Mouse (Mus musculus) intestine, embryonic 15.5 days (tissue): ENCODE data around the gene Snx11. TPM values are rescaled to one million over a fixed set of nuclear protein-coding genes. Genes with fewer than 3 reads are reported as not detected.

ENCODE experiments used
- ATAC-seq: fragments of 200-750 bp; cut with Nextera tagmentation; 2 replicates; pipeline ENCODE4 v1.8.0; 2017; ENCODE audit warnings: moderate TSS enrichment, moderate library complexity
- H3K27ac ChIP-seq: fragments of 300-500 bp; sonication (generic); 2 replicates; pipeline ENCODE4 v1.5.1; 2015; ENCODE audit warnings: mild to moderate bottlenecking, inconsistent platforms
- H3K27me3 ChIP-seq: fragments of 300-500 bp; sonication (generic); replicated peaks from 2 replicates; pipeline ENCODE4 v1.6.1; 2015; ENCODE audit warnings: inconsistent platforms
- H3K36me3 ChIP-seq: fragments of 300-500 bp; sonication (generic); 2 replicates; pipeline ENCODE4 v1.6.1; 2015; ENCODE audit warnings: inconsistent platforms
- H3K4me1 ChIP-seq: fragments of 300-500 bp; sonication (generic); replicated peaks from 2 replicates; pipeline ENCODE4 v1.6.1; 2015; ENCODE audit warnings: inconsistent platforms
- H3K4me2 ChIP-seq: fragments of 300-500 bp; sonication (generic); replicated peaks from 2 replicates; pipeline ENCODE4 v1.6.1; 2015; ENCODE audit warnings: mild to moderate bottlenecking, inconsistent platforms
- H3K4me3 ChIP-seq: fragments of 300-500 bp; sonication (generic); replicated peaks from 2 replicates; pipeline ENCODE4 v1.5.1; 2015; ENCODE audit warnings: inconsistent platforms
- H3K9ac ChIP-seq: fragments of 300-500 bp; sonication (generic); 2 replicates; pipeline ENCODE4 v1.6.1; 2015; ENCODE audit warnings: inconsistent platforms
- H3K9me3 ChIP-seq: fragments of 300-500 bp; sonication (generic); 2 replicates; pipeline ENCODE4 v1.6.1; 2016; ENCODE audit warnings: inconsistent platforms
- WGBS: fragments of 180-500 bp; shearing (Covaris S2); methylation state at CpG from one replicate; pipeline ENCODE4 v1.1.7; 2015; 5-methylcytosine and 5-hydroxymethylcytosine counted together
- polyA plus RNA-seq: library from polyadenylated mRNA; unstranded; fragments of >200 nt; fragmentation: Nextera tagmentation; extraction: Ambion mirVana; gene quantifications from 2 replicates; pipeline ENCODE4 v1.2.1, GENCODE M21; 2015

The Snx11 gene
- 14.4 and 14.6 TPM in 2 replicates for polyA plus RNA-seq

GRCm38 (mm10) chr11:96776968-96777962 is at the start of gene Snx11:
Gene Snx11, minus strand, starts transcription at chr11:96777559.
- H3K4me1 ChIP-seq: peaks cover 10% of the 10 kb centered on the region
- H3K36me3 ChIP-seq: peaks cover 5% of the 10 kb centered on the region; the same call in 1 of the 2 replicates
- WGBS: 1% methylated on average over 59 of the region's 59 CpGs

GRCm38 (mm10) chr11:96826481-96826880 is 49.1 kb upstream of the Snx11 start:
- Histone ChIP-seq H3K4me3 (no peak overlapping the region), H3K9me3 (no peaks in the 10 kb centered on the region), H3K9ac (0 out of 2 replicates have a peak overlapping the region, but pooled peaks have one; percentile 3), H3K4me1 (peaks cover 60% of the 10 kb centered on the region), H3K4me2 (peak overlapping the region; percentile 93), H3K36me3 (peaks cover 19% of the 10 kb centered on the region), H3K27me3 (no peaks in the 10 kb centered on the region), H3K27ac (no peak overlapping the region)
- 88% methylated on average over 2 of the region's 2 CpGs for WGBS
- ATAC-seq: no peak

More at GRCm38 (mm10) chr11:96776968-96777962, at the start of gene Snx11:
- Histone ChIP-seq H3K9ac (peak within 1 kb of the TSS; percentile 57), H3K4me2 (peak within 1 kb of the TSS; percentile 71), H3K9me3 (no peaks in the 10 kb centered on the region), H3K4me3 (peak within 1 kb of the TSS; percentile 70), H3K27ac (peak within 1 kb of the TSS; percentile 63; the same call in 1 of the 2 replicates), H3K27me3 (no peaks in the 10 kb centered on the region)
- peak; percentile 100 for ATAC-seq

- Histone ChIP-seq H3K27me3 (no peaks in the 10 kb centered on the region), H3K4me2 (peak overlapping the region; percentile 93), H3K27ac (peak overlapping the region; percentile 87), H3K4me3 (no peak overlapping the region), H3K36me3 (peaks cover 35% of the 10 kb centered on the region), H3K4me1 (peaks cover 60% of the 10 kb centered on the region), H3K9me3 (no peaks in the 10 kb centered on the region), H3K9ac (0 out of 2 replicates have a peak overlapping the region, but pooled peaks have one; percentile 20)
- ATAC-seq: no peak
- WGBS: 37% methylated on average over 7 of the region's 7 CpGs
Measured at GRCm38 (mm10) chr11:96824783-96825495, 47.6 kb upstream of the Snx11 start.

GRCm38 (mm10) chr11:96823880-96824782 is 46.8 kb upstream of the Snx11 start:
- Histone ChIP-seq H3K9ac (peak overlapping the region; percentile 50), H3K27me3 (no peaks in the 10 kb centered on the region), H3K4me2 (peak overlapping the region; percentile 93), H3K27ac (peak overlapping the region; percentile 87), H3K36me3 (peaks cover 42% of the 10 kb centered on the region), H3K4me3 (peak overlapping the region; percentile 48), H3K4me1 (peaks cover 60% of the 10 kb centered on the region), H3K9me3 (no peaks in the 10 kb centered on the region)
- ATAC-seq: peak; percentile 92
- WGBS: under 1% methylated on average over 25 of the region's 26 CpGs

- H3K27ac ChIP-seq: peak overlapping the region; percentile 87
- ATAC-seq: peak; percentile 14; the same call in 1 of the 2 replicates
- H3K36me3 ChIP-seq: peaks cover 49% of the 10 kb centered on the region
- peaks cover 57% of the 10 kb centered on the region for H3K4me1 ChIP-seq
- H3K9ac ChIP-seq: peak overlapping the region; percentile 50
- 7% methylated on average over 13 of the region's 13 CpGs for WGBS
- H3K4me2 ChIP-seq: peak overlapping the region; percentile 93
- peak overlapping the region; percentile 48 for H3K4me3 ChIP-seq
- H3K27me3 ChIP-seq: no peaks in the 10 kb centered on the region
- no peaks in the 10 kb centered on the region for H3K9me3 ChIP-seq
Measured at GRCm38 (mm10) chr11:96823471-96823837, 46.1 kb upstream of the Snx11 start.

GRCm38 (mm10) chr11:96822675-96823470 is 45.5 kb upstream of the Snx11 start:
- Histone ChIP-seq H3K27ac (no peak overlapping the region; the same call in 1 of the 2 replicates), H3K4me2 (peak overlapping the region; percentile 93), H3K9me3 (no peaks in the 10 kb centered on the region), H3K27me3 (no peaks in the 10 kb centered on the region), H3K4me1 (peaks cover 53% of the 10 kb centered on the region), H3K9ac (no peak overlapping the region), H3K36me3 (peaks cover 54% of the 10 kb centered on the region), H3K4me3 (peak overlapping the region; percentile 48)
- no peak for ATAC-seq
- 33% methylated on average over 4 of the region's 4 CpGs for WGBS

- peaks cover 55% of the 10 kb centered on the region for H3K36me3 ChIP-seq
- no peak for ATAC-seq
- H3K27me3 ChIP-seq: no peaks in the 10 kb centered on the region
Measured at GRCm38 (mm10) chr11:96821956-96822355, 44.6 kb upstream of the Snx11 start.

GRCm38 (mm10) chr11:96818128-96818710 is 40.9 kb upstream of the Snx11 start:
- Histone ChIP-seq H3K36me3 (peaks cover 63% of the 10 kb centered on the region), H3K4me1 (peaks cover 9% of the 10 kb centered on the region), H3K4me2 (no peak overlapping the region), H3K27me3 (no peaks in the 10 kb centered on the region), H3K9ac (no peak overlapping the region), H3K27ac (no peak overlapping the region), H3K9me3 (no peaks in the 10 kb centered on the region), H3K4me3 (no peak overlapping the region)
- 78% methylated on average over 8 of the region's 8 CpGs for WGBS
- no peak for ATAC-seq

More at GRCm38 (mm10) chr11:96821956-96822355, 44.6 kb upstream of the Snx11 start:
- no peak overlapping the region for H3K4me3 ChIP-seq
- no peak overlapping the region for H3K9ac ChIP-seq
- no peaks in the 10 kb centered on the region for H3K9me3 ChIP-seq
- H3K4me1 ChIP-seq: peaks cover 44% of the 10 kb centered on the region
- H3K27ac ChIP-seq: no peak overlapping the region
- WGBS: 88% methylated on average over 10 of the region's 10 CpGs
- no peak overlapping the region for H3K4me2 ChIP-seq

- Histone ChIP-seq H3K4me2 (no peak overlapping the region), H3K4me3 (no peak overlapping the region), H3K36me3 (peaks cover 60% of the 10 kb centered on the region), H3K27me3 (no peaks in the 10 kb centered on the region), H3K9ac (no peak overlapping the region), H3K4me1 (no peaks in the 10 kb centered on the region), H3K27ac (no peak overlapping the region), H3K9me3 (no peaks in the 10 kb centered on the region)
- ATAC-seq: no peak
- 77% methylated on average over 5 of the region's 5 CpGs for WGBS
Measured at GRCm38 (mm10) chr11:96816979-96817378, 39.6 kb upstream of the Snx11 start.

- no peak overlapping the region for H3K4me3 ChIP-seq
- ATAC-seq: no peak
Measured at GRCm38 (mm10) chr11:96816494-96816893, 39.1 kb upstream of the Snx11 start.

More at GRCm38 (mm10) chr11:96816494-96816893, 39.1 kb upstream of the Snx11 start:
- Histone ChIP-seq H3K4me2 (no peak overlapping the region), H3K4me1 (no peaks in the 10 kb centered on the region), H3K9ac (no peak overlapping the region), H3K27me3 (no peaks in the 10 kb centered on the region), H3K36me3 (peaks cover 56% of the 10 kb centered on the region), H3K9me3 (no peaks in the 10 kb centered on the region), H3K27ac (no peak overlapping the region)
- 81% methylated on average over 1 of the region's 1 CpGs for WGBS
